Mouse (Mus musculus): ENCODE data around the gene Tenm4. TPM values are rescaled to one million over a fixed set of nuclear protein-coding genes. Genes with fewer than 3 reads are reported as not detected.

Gene Tenm4
- polyA plus RNA-seq, 1 experiment from 2014 or later = 62.8 TPM

DNA sequence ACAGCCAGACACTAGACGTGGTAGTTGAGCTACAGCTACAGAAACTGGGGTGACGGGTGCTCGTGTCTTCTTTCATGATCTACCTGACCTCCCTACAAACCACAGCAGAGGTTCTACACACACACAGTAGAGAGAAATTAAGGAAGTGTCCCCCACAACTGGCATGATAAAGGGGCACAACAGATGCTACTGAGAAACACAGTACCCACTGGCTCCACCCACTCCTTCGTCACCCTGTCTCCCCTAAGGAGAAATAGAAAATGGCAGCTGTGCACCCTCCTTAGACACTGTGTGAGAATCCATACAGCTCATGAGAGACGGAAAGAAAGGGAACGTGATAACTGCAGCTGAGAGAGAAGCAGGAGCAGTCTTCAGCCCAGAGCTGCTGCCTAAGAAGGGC is 708.5 kb downstream of the Tenm4 start:
- no peak for ATAC-seq (ENCODE audit: insufficient number of reproducible peaks, insufficient read depth, low FRiP score, low TSS enrichment)
- WGBS = 88% methylated on average over 6 of the region's 6 CpGs
- no peak overlapping the region for H3K9ac ChIP-seq
- H3K27ac ChIP-seq = no peak overlapping the region
- H3K27me3 ChIP-seq = no peaks in the 10 kb centered on the region
- H3K36me3 ChIP-seq = peaks cover 13% of the 10 kb centered on the region
- no peaks in the 10 kb centered on the region for H3K9me3 ChIP-seq
- H3K4me3 ChIP-seq = no peak overlapping the region
- H3K4me1 ChIP-seq = no peaks in the 10 kb centered on the region
- no peak overlapping the region for H3K4me2 ChIP-seq (replicated peaks)

DNA sequence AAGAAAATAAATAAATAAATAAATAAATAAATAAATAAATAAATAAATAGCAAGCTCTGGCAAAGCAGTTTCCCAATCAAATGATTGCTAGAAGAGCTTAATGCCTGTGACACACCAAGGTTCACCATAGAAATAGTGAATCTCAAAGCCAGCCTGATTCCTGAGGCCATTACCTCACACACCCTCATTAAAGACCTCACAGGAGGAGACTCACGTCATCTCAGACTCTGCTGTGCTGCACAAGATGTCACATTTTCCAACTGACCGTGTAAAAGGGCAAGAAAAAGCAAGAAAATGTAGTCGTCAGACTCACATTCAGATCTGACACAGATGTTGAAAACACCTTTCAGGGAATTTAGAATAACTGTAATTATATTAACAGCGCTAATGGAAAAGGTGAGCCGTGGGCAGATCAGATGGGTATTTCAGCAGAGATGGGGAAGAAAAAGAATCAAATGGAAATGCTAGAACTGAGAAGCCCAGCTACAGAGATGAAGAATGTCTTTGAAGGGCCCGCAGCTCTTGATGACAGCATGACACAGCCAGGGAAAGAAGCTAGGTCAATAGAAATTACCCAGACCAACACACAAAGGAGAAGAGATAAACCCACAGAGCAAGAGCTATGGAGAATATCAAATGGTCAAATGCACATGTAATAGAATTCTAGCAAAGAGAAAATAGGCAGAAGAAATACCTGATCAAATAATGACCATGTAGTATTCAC is 709.3 kb downstream of the Tenm4 start:
- H3K27me3 ChIP-seq = no peaks in the 10 kb centered on the region
- H3K4me3 ChIP-seq = no peak overlapping the region
- no peaks in the 10 kb centered on the region for H3K9me3 ChIP-seq
- WGBS = 76% methylated on average over 6 of the region's 6 CpGs
- ATAC-seq (ENCODE audit: insufficient number of reproducible peaks, insufficient read depth, low FRiP score, low TSS enrichment) = no peak
- 0 out of 2 replicates have a peak, but pooled peaks cover 13% of the 10 kb centered on the region for H3K36me3 ChIP-seq
- no peak overlapping the region for H3K9ac ChIP-seq
- no peak overlapping the region for H3K27ac ChIP-seq
- H3K4me1 ChIP-seq = no peaks in the 10 kb centered on the region
- H3K4me2 ChIP-seq (replicated peaks) = no peak overlapping the region

DNA sequence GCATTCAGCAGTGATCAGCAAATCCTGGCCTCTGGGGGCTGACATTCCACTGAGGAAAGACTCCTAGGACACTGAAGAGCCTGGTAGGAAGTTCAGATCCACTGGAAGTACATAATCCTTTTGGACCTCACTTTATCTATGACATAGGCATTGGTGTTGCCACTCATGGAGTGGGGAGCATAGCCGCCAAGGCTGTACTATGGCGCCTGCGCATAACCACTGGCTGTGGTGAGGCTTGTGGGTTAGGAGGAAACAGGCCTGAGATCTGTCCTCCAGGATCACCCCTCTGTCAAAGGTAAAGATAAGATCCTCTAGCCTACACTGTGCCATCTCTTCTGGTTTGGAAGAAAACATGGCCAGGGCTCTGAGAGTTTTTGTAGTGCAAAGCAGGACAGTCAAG is 712.3 kb downstream of the Tenm4 start:
- no peaks in the 10 kb centered on the region for H3K27me3 ChIP-seq
- no peaks in the 10 kb centered on the region for H3K4me1 ChIP-seq
- H3K4me2 ChIP-seq (replicated peaks) = no peak overlapping the region
- no peaks in the 10 kb centered on the region for H3K9me3 ChIP-seq
- H3K9ac ChIP-seq = no peak overlapping the region; the same call in 1 of the 2 replicates
- 0 out of 2 replicates have a peak, but pooled peaks cover 21% of the 10 kb centered on the region for H3K36me3 ChIP-seq
- H3K27ac ChIP-seq = no peak overlapping the region
- ATAC-seq (ENCODE audit: insufficient number of reproducible peaks, insufficient read depth, low FRiP score, low TSS enrichment) = no peak
- WGBS = 91% methylated on average over 3 of the region's 3 CpGs
- H3K4me3 ChIP-seq = no peak overlapping the region

DNA sequence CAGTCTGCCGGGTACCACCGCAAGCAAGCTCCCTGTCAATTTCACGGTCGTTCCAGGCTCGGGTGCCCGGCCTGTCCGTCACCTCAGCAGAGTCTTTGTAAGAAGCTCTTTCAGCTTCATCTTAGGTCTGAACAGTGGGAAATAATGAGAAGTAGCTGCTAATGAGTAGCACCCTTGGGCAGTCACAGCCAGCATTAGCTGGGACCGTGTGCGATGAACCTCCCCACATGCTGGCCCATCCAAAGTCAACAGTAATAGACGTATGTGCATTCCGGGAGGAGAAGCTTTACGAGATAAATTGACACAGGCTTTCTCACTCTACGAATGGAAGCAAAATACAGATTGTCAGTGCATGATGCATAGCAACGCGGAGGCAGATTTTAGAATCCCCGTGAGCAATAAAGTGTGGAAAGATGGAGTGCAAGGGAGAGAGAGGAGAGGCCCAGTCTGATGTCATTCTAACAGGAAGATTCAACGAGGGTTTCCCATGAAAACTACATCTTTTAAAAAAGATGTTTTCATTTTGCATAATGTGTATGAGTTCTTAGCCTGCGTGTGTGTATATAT is 716.1 kb downstream of the Tenm4 start:
- Histone ChIP-seq H3K4me2 (replicated peaks) (no peak overlapping the region), H3K27ac (no peak overlapping the region), H3K9ac (no peak overlapping the region), H3K27me3 (no peaks in the 10 kb centered on the region), H3K4me1 (0 out of 2 replicates have a peak, but pooled peaks cover 7% of the 10 kb centered on the region), H3K36me3 (peaks cover 29% of the 10 kb centered on the region), H3K9me3 (no peaks in the 10 kb centered on the region), H3K4me3 (no peak overlapping the region)
- 81% methylated on average over 18 of the region's 18 CpGs for WGBS
- ATAC-seq (ENCODE audit: insufficient number of reproducible peaks, insufficient read depth, low FRiP score, low TSS enrichment) = no peak

DNA sequence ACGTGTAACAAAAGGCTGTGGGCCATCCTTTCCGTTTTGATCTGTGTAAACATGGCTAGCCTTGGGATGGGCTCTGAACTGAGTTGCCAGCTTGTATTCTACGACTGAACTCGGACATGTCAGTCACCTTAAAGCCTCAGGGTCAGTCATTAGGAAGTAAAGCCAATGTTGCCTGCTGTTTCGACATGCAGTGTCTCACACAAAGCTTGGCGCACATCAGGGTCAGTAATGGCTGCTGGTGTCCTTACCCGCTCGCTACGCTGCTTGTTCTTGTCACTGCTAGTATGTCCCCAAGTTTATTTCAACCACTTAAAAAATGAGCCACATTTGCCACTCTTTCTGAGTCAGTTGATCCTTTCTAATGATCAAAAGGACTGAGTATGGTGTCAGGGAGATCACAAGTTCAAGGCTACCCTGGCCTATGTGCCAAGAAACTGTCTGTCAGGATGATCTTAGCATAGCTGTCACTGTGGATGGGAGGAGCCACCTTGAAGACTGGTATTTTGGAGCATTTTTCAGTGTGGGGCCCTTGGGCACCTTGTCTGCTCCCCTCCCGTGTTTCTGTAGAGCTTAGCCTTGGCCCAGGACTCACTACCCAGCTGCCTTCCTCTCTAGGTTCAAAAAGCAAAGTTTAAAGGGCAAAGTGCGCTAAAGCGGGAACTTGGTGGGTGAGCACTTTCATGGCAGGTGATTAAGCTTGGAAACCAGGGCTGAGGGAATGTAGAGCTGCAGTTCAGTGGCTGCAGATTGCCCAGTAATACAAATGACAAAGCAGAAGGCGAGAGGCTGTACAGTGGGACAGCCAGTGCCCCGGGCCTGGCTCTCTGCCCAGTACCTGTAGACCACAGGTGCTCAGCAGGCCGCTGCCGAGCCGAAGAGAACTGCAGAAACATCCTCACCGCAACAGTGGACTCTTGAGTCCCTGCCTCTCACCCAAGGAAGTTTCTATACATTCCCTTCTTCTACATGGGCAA is 718.3 kb downstream of the Tenm4 start:
- Histone ChIP-seq H3K27me3 (no peaks in the 10 kb centered on the region), H3K27ac (no peak overlapping the region), H3K36me3 (peaks cover 42% of the 10 kb centered on the region), H3K4me1 (0 out of 2 replicates have a peak, but pooled peaks cover 7% of the 10 kb centered on the region), H3K9ac (no peak overlapping the region), H3K4me3 (no peak overlapping the region), H3K4me2 (replicated peaks) (no peak overlapping the region), H3K9me3 (no peaks in the 10 kb centered on the region)
- no peak for ATAC-seq (ENCODE audit: insufficient number of reproducible peaks, insufficient read depth, low FRiP score, low TSS enrichment)
- 93% methylated on average over 18 of the region's 18 CpGs for WGBS

- Histone ChIP-seq H3K27me3 (no peaks in the 10 kb centered on the region), H3K27ac (no peak overlapping the region), H3K9me3 (no peaks in the 10 kb centered on the region), H3K36me3 (peaks cover 48% of the 10 kb centered on the region), H3K9ac (no peak overlapping the region), H3K4me3 (no peak overlapping the region), H3K4me2 (replicated peaks) (no peak overlapping the region), H3K4me1 (0 out of 2 replicates have a peak, but pooled peaks cover 7% of the 10 kb centered on the region)
- no peak for ATAC-seq (ENCODE audit: insufficient number of reproducible peaks, insufficient read depth, low FRiP score, low TSS enrichment)
- WGBS = 35% methylated on average over 7 of the region's 7 CpGs
These were observed 719.1 kb downstream of the Tenm4 start for GRCm38 (mm10) chr7:96890035-96890621.

GRCm38 (mm10) chr7:96890987-96891386 is 719.9 kb downstream of the Tenm4 start:
- WGBS = 72% methylated on average over 10 of the region's 10 CpGs
- H3K4me2 ChIP-seq (replicated peaks) = no peak overlapping the region
- H3K4me1 ChIP-seq = 0 out of 2 replicates have a peak, but pooled peaks cover 7% of the 10 kb centered on the region
- no peak overlapping the region for H3K27ac ChIP-seq
- no peaks in the 10 kb centered on the region for H3K9me3 ChIP-seq
- no peak for ATAC-seq (ENCODE audit: insufficient number of reproducible peaks, insufficient read depth, low FRiP score, low TSS enrichment)
- H3K27me3 ChIP-seq = no peaks in the 10 kb centered on the region
- no peak overlapping the region for H3K4me3 ChIP-seq
- no peak overlapping the region for H3K9ac ChIP-seq
- H3K36me3 ChIP-seq = peaks cover 50% of the 10 kb centered on the region

DNA sequence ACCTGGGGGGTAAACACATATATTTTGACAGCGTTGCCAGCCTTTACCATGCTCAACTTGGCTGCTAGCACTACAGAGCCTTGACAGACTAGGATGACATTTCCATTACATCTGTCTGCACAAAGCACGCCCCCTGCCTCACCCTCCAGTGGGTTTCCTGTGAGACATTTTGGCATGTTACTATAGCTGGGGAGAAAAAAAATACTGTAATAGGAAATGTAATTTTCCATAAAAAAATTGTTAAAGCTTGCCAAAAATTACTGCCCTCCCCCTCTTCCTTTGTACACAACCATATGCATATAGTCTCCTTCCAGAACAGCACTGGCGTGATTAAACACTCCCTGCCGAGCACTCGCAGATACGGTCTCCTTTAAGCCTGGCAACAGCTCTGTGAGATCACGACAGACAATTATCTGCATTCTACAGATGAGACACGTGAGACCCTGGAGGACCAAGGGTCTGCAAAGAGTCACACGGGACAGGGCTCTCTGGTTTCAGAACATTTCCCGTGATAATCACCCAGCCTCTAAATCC is 728.1 kb downstream of the Tenm4 start:
- H3K4me2 ChIP-seq (replicated peaks) = no peak overlapping the region
- 44% methylated on average over 10 of the region's 10 CpGs for WGBS
- no peaks in the 10 kb centered on the region for H3K9me3 ChIP-seq
- H3K9ac ChIP-seq = no peak overlapping the region
- H3K27ac ChIP-seq = peak overlapping the region; percentile 42; the same call in 1 of the 2 replicates
- H3K36me3 ChIP-seq = peaks cover 35% of the 10 kb centered on the region
- peaks cover 16% of the 10 kb centered on the region for H3K4me1 ChIP-seq
- no peak overlapping the region for H3K4me3 ChIP-seq
- no peak for ATAC-seq (ENCODE audit: insufficient number of reproducible peaks, insufficient read depth, low FRiP score, low TSS enrichment)
- no peaks in the 10 kb centered on the region for H3K27me3 ChIP-seq

DNA sequence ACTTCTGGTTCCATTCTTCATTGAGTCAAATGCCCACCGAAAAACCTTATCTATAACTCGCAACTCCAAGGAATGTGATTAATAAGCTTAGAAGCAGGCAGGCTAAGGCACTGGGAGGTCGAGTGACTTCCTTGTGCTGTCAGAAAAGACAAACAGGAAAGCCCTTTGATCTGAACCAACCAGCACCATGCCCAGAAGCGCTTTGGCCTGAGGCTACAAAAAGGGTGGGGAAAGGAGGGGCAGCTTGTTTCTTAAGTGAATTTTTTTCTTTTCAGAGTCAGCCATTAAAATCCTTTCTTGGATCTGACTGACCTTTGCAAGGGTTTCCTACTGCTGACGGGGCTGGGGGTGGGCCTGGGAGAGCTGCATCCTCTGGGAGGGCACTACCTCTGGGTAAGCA is 731.1 kb downstream of the Tenm4 start:
- ATAC-seq (ENCODE audit: insufficient number of reproducible peaks, insufficient read depth, low FRiP score, low TSS enrichment) = no peak
- WGBS = 56% methylated on average over 5 of the region's 5 CpGs
- Histone ChIP-seq H3K27ac (no peak overlapping the region), H3K4me1 (peaks cover 16% of the 10 kb centered on the region), H3K4me3 (no peak overlapping the region), H3K9ac (no peak overlapping the region), H3K9me3 (no peaks in the 10 kb centered on the region), H3K36me3 (peaks cover 24% of the 10 kb centered on the region), H3K27me3 (no peaks in the 10 kb centered on the region), H3K4me2 (replicated peaks) (no peak overlapping the region)

- no peak for ATAC-seq (ENCODE audit: insufficient number of reproducible peaks, insufficient read depth, low FRiP score, low TSS enrichment)
- Histone ChIP-seq H3K9ac (no peak overlapping the region), H3K4me2 (replicated peaks) (no peak overlapping the region), H3K4me1 (peaks cover 13% of the 10 kb centered on the region), H3K27ac (no peak overlapping the region), H3K27me3 (no peaks in the 10 kb centered on the region), H3K9me3 (no peaks in the 10 kb centered on the region), H3K4me3 (no peak overlapping the region), H3K36me3 (peaks cover 27% of the 10 kb centered on the region)
- WGBS = 89% methylated on average over 17 of the region's 17 CpGs
These were observed 732.3 kb downstream of the Tenm4 start for GRCm38 (mm10) chr7:96903088-96903985.

Measured in embryonic facial prominence, embryonic 12.5 days (tissue).